Mouse (Mus musculus) retina, postnatal 1 day (tissue): ENCODE measurements at regions not wholly inside any gene's neighbourhood (a gene's known extent, or its start where the extent isn't known, plus 50 kb on each side); places are given as distances from the start of the nearest gene placed in this dataset.

ENCODE experiments used
- DNase-seq: peaks from one replicate; pipeline ENCODE4 v3.0.0-alpha.2; 2012

- DNase-seq = no peak
These were observed 50.4 kb upstream of the Ankrd34c start for GRCm38 (mm10) chr9:89788651-89789050.
